Mouse (Mus musculus) subcutaneous adipose tissue, adult 2 months (tissue): ENCODE results near the gene Rpl35a. TPM values are rescaled to one million over a fixed set of nuclear protein-coding genes. Genes with fewer than 3 reads are reported as not detected.

ENCODE experiments used
- polyA plus RNA-seq: library from polyadenylated mRNA; depleted of rRNA; stranded (reverse); fragments of >200 nt; gene quantifications from 2 replicates; pipeline ENCODE4 v1.2.3, GENCODE M21; 2012; ENCODE audit warnings: low replicate concordance; rRNA removed

The Rpl35a gene
- polyA plus RNA-seq: 259 and 500 TPM in 2 replicates

DNA sequence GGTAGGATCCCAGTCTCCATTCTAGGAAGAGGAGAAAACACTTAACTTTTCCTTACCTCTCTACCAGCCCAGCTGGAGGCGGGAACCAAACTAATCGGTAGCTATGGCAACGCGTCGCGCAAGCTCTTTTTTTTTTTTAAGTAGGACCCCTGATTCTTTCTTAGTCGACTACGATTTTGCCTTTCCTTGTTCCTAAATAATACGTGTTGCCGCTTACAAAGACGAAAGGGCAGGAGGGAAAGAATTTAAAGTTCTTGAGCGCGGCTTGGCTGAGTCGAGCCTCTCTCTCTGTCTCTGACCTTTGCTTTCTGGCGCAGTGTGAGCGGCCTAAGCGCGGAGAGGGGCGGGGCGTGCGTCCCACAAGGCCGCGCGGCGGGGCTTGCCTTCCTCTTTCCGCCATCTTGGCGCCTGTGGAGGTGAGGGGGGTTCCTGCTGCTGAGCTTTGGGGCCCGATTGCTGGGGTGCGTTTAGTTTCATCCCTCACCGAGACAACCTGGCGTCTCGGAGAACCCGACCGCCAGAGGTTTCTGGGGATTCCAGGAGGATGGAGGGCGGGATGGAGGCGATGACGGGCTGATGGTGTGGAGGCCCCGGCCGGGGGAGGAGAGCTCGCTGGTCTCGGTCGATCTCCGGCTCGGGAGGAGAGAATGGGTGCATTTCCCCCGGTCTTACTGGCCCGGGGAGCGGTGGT lies at the start of gene Rpl35a, which contains the start of gene Iqcg:
Rpl35a (plus strand) TSS at position 359 of the 691 bp plus-strand sequence.
Iqcg (minus strand) TSS at position 124 of the 691 bp plus-strand sequence.

DNA sequence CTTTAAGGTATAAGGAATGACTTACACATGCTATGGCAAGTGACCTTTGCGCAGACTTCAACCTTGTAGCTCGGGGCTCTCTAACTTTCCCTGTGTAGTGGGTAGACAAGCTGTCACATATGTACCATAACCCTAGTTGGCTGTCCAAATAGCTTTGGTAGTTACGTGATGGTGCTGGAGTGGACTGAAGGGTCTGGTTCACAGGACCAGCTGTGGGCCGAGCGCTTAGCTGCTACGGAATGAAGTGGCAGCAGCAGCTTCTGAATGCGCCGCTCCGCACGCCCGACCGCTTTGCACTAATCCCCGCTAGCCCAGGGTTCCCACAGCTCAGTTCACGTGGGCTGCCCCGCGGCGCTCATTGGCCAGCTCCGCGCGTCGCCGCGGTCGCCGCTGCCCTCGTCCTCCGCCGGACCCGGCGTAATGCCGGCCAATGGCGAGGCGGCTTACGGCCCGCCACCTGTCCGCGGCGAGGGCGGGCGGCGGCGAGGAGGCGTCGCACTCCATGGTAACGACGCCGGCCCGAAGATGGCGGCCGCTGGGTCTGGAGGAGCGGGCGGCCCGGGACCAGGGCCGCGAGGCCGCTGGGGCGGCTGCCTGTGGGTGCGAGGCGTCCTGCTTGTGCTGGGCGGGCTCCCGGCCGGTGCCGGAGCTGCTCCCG lies 5.9 kb downstream of the Rpl35a start, which contains the start of gene Lmln:
Lmln (plus strand) TSS at position 498 of the 658 bp plus-strand sequence.

Other genes starting within 250 kb of the Rpl35a start
- not detected in 2 replicates for gene Smbd1, start 246.0 kb upstream of the Rpl35a start, polyA plus RNA-seq
- 11.6 and 13.7 TPM in 2 replicates for gene Fyttd1, start 179.0 kb upstream of the Rpl35a start, polyA plus RNA-seq
- gene Rubcn, start 178.7 kb upstream of the Rpl35a start, polyA plus RNA-seq: 37.5 and 43.6 TPM in 2 replicates
- gene Lrch3, start 142.4 kb upstream of the Rpl35a start, polyA plus RNA-seq: 35.1 and 39.6 TPM in 2 replicates
- gene Iqcg, start 235 bp upstream of the Rpl35a start, polyA plus RNA-seq: 0.21 and 0.24 TPM in 2 replicates
- gene Lmln, start 6.1 kb downstream of the Rpl35a start, polyA plus RNA-seq: 1.9 and 3.3 TPM in 2 replicates
- 23.9 and 37.1 TPM in 2 replicates for gene Osbpl11, start 128.6 kb downstream of the Rpl35a start, polyA plus RNA-seq
- gene Snx4, start 195.0 kb downstream of the Rpl35a start, polyA plus RNA-seq: 11.0 and 18.1 TPM in 2 replicates